Mouse (Mus musculus): ENCODE results near the gene Gstm7. TPM values are rescaled to one million over a fixed set of nuclear protein-coding genes. Genes with fewer than 3 reads are reported as not detected.
"Not testable (repeated sequence)": the region's sequence is repeated elsewhere in the genome, so short reads cannot be mapped to it uniquely, and the experiment has no call there.

The Gstm7 gene
- polyA plus RNA-seq, 1 experiment from 2014 or later, result 13.7 TPM

- no peak overlapping the region for H3K4me3 ChIP-seq (replicated peaks)
- no peak for ATAC-seq (ENCODE audit: insufficient number of reproducible peaks, low FRiP score, low TSS enrichment, low read depth)
- 83% methylated on average over 15 of the region's 15 CpGs for WGBS
- H3K4me2 ChIP-seq (replicated peaks), result no peak overlapping the region
- no peak overlapping the region for H3K9ac ChIP-seq
- H3K27me3 ChIP-seq, result no peaks in the 10 kb centered on the region
- H3K27ac ChIP-seq (replicated peaks), result no peak overlapping the region
- no peaks in the 10 kb centered on the region for H3K9me3 ChIP-seq (replicated peaks)
- H3K4me1 ChIP-seq, result 0 out of 2 replicates have a peak, but pooled peaks cover 2% of the 10 kb centered on the region
- H3K36me3 ChIP-seq, result no peaks in the 10 kb centered on the region
These were observed 14.9 kb downstream of the Gstm7 start for GRCm38 (mm10) chr3:107916674-107917073.

GRCm38 (mm10) chr3:107905942-107906341 lies 25.7 kb downstream of the Gstm7 start:
- Histone ChIP-seq H3K36me3 (no peaks in the 10 kb centered on the region), H3K27ac (replicated peaks) (no peak overlapping the region), H3K9ac (no peak overlapping the region), H3K27me3 (no peaks in the 10 kb centered on the region), H3K4me2 (replicated peaks) (no peak overlapping the region), H3K9me3 (replicated peaks) (no peaks in the 10 kb centered on the region), H3K4me1 (0 out of 2 replicates have a peak, but pooled peaks cover 8% of the 10 kb centered on the region), H3K4me3 (replicated peaks) (no peak overlapping the region)
- WGBS, result 60% methylated on average over 6 of the region's 6 CpGs
- ATAC-seq (ENCODE audit: insufficient number of reproducible peaks, low FRiP score, low TSS enrichment, low read depth), result no peak

GRCm38 (mm10) chr3:107900955-107901673 lies 30.5 kb downstream of the Gstm7 start:
- ATAC-seq (ENCODE audit: insufficient number of reproducible peaks, low FRiP score, low TSS enrichment, low read depth), result no peak
- Histone ChIP-seq H3K9me3 (replicated peaks) (no peaks in the 10 kb centered on the region), H3K27ac (replicated peaks) (no peak overlapping the region), H3K4me2 (replicated peaks) (no peak overlapping the region), H3K9ac (no peak overlapping the region), H3K4me3 (replicated peaks) (no peak overlapping the region), H3K27me3 (no peaks in the 10 kb centered on the region), H3K4me1 (peaks cover 13% of the 10 kb centered on the region), H3K36me3 (peaks cover 22% of the 10 kb centered on the region)
- 63% methylated on average over 11 of the region's 11 CpGs for WGBS

- no peak for ATAC-seq (ENCODE audit: insufficient number of reproducible peaks, low FRiP score, low TSS enrichment, low read depth)
- Histone ChIP-seq H3K27me3 (no peaks in the 10 kb centered on the region), H3K27ac (replicated peaks) (no peak overlapping the region), H3K4me2 (replicated peaks) (no peak overlapping the region), H3K4me1 (peaks cover 9% of the 10 kb centered on the region), H3K36me3 (peaks cover 22% of the 10 kb centered on the region), H3K4me3 (replicated peaks) (no peak overlapping the region), H3K9ac (no peak overlapping the region), H3K9me3 (replicated peaks) (no peaks in the 10 kb centered on the region)
- 88% methylated on average over 13 of the region's 13 CpGs for WGBS
These were observed 32.9 kb downstream of the Gstm7 start for GRCm38 (mm10) chr3:107898691-107899090.

GRCm38 (mm10) chr3:107895720-107896569 lies 35.7 kb downstream of the Gstm7 start, which contains the start of gene Gstm5:
Gstm5 (plus strand) TSS chr3:107895821.
- peak within 1 kb of the TSS; percentile 77 for H3K27ac ChIP-seq (replicated peaks)
- H3K9ac ChIP-seq, result peak within 1 kb of the TSS; percentile 87
- 3% methylated on average over 40 of the region's 40 CpGs for WGBS
- peaks cover 9% of the 10 kb centered on the region for H3K4me1 ChIP-seq
- no peaks in the 10 kb centered on the region for H3K9me3 ChIP-seq (replicated peaks)
- H3K36me3 ChIP-seq, result peaks cover 27% of the 10 kb centered on the region
- ATAC-seq (ENCODE audit: insufficient number of reproducible peaks, low FRiP score, low TSS enrichment, low read depth), result peak; percentile 93
- H3K4me3 ChIP-seq (replicated peaks), result peak within 1 kb of the TSS; percentile 77
- H3K27me3 ChIP-seq, result no peaks in the 10 kb centered on the region
- peak within 1 kb of the TSS; percentile 79 for H3K4me2 ChIP-seq (replicated peaks)

GRCm38 (mm10) chr3:107895194-107895719 lies 36.4 kb downstream of the Gstm7 start:
- peak overlapping the region; percentile 77 for H3K4me3 ChIP-seq (replicated peaks)
- ATAC-seq (ENCODE audit: insufficient number of reproducible peaks, low FRiP score, low TSS enrichment, low read depth), result no peak
- H3K4me2 ChIP-seq (replicated peaks), result peak overlapping the region; percentile 79
- H3K27me3 ChIP-seq, result no peaks in the 10 kb centered on the region
- peaks cover 27% of the 10 kb centered on the region for H3K36me3 ChIP-seq
- peak overlapping the region; percentile 77 for H3K27ac ChIP-seq (replicated peaks)
- WGBS, result 10% methylated on average over 6 of the region's 6 CpGs
- H3K9me3 ChIP-seq (replicated peaks), result no peaks in the 10 kb centered on the region
- H3K9ac ChIP-seq, result peak overlapping the region; percentile 87; the same call in 1 of the 2 replicates
- H3K4me1 ChIP-seq, result peaks cover 9% of the 10 kb centered on the region

GRCm38 (mm10) chr3:107889236-107889635 lies 42.4 kb downstream of the Gstm7 start:
- not testable (repeated sequence) for ATAC-seq (ENCODE audit: insufficient number of reproducible peaks, low FRiP score, low TSS enrichment, low read depth); H3K4me2 ChIP-seq (replicated peaks); H3K27me3 ChIP-seq

GRCm38 (mm10) chr3:107887674-107888495 lies 43.7 kb downstream of the Gstm7 start:
- no peak overlapping the region for H3K4me2 ChIP-seq (replicated peaks)
- peak overlapping the region; percentile 44; the same call in 1 of the 2 replicates for H3K27ac ChIP-seq (replicated peaks)
- peak; percentile 84 for ATAC-seq (ENCODE audit: insufficient number of reproducible peaks, low FRiP score, low TSS enrichment, low read depth)
- WGBS, result 73% methylated on average over 9 of the region's 9 CpGs
- no peak overlapping the region for H3K9ac ChIP-seq
- no peaks in the 10 kb centered on the region for H3K4me1 ChIP-seq
- no peaks in the 10 kb centered on the region for H3K9me3 ChIP-seq (replicated peaks)
- H3K27me3 ChIP-seq, result no peaks in the 10 kb centered on the region
- H3K36me3 ChIP-seq, result no peaks in the 10 kb centered on the region
- H3K4me3 ChIP-seq (replicated peaks), result no peak overlapping the region

More at GRCm38 (mm10) chr3:107889236-107889635, 42.4 kb downstream of the Gstm7 start:
- H3K4me3 ChIP-seq (replicated peaks); H3K9me3 ChIP-seq (replicated peaks); H3K4me1 ChIP-seq; H3K27ac ChIP-seq (replicated peaks); H3K36me3 ChIP-seq; H3K9ac ChIP-seq: not testable (repeated sequence)
- WGBS, result 82% methylated on average over 2 of the region's 2 CpGs

GRCm38 (mm10) chr3:107877747-107878736 lies 53.6 kb downstream of the Gstm7 start:
- Histone ChIP-seq H3K4me2 (replicated peaks) (no peak overlapping the region), H3K27me3 (no peaks in the 10 kb centered on the region)

GRCm38 (mm10) chr3:107877005-107877404 lies 54.6 kb downstream of the Gstm7 start, which contains the start of gene Eps8l3:
Eps8l3 (plus strand) TSS chr3:107877229.
- Histone ChIP-seq H3K9ac (no peak within 1 kb of the TSS), H3K9me3 (replicated peaks) (no peaks in the 10 kb centered on the region), H3K4me1 (no peaks in the 10 kb centered on the region), H3K27me3 (no peaks in the 10 kb centered on the region), H3K27ac (replicated peaks) (no peak within 1 kb of the TSS), H3K36me3 (no peaks in the 10 kb centered on the region), H3K4me2 (replicated peaks) (no peak within 1 kb of the TSS), H3K4me3 (replicated peaks) (no peak within 1 kb of the TSS)
- WGBS, result 85% methylated on average over 5 of the region's 5 CpGs
- no peak for ATAC-seq (ENCODE audit: insufficient number of reproducible peaks, low FRiP score, low TSS enrichment, low read depth)

More at GRCm38 (mm10) chr3:107877747-107878736, 53.6 kb downstream of the Gstm7 start:
- Histone ChIP-seq H3K9ac (no peak overlapping the region), H3K9me3 (replicated peaks) (no peaks in the 10 kb centered on the region), H3K27ac (replicated peaks) (no peak overlapping the region), H3K36me3 (no peaks in the 10 kb centered on the region), H3K4me1 (no peaks in the 10 kb centered on the region), H3K4me3 (replicated peaks) (no peak overlapping the region)
- ATAC-seq (ENCODE audit: insufficient number of reproducible peaks, low FRiP score, low TSS enrichment, low read depth), result no peak
- WGBS, result 79% methylated on average over 12 of the region's 12 CpGs
